Mouse (Mus musculus) olfactory bulb, adult 2 months (tissue): Measurements from ENCODE around the gene Edem2. TPM values are rescaled to one million over a fixed set of nuclear protein-coding genes. Genes with fewer than 3 reads are reported as not detected.

Source experiments
- H3K27ac ChIP-seq: fragments of 200-500 bp; 2 replicates; pipeline ENCODE4 v1.5.1; 2012; ENCODE audit warnings: low read depth, low read length; ENCODE audit not compliant: insufficient read depth
- H3K4me1 ChIP-seq: fragments of 200-500 bp; 2 replicates; pipeline ENCODE4 v1.6.1; 2012; ENCODE audit warnings: low read length; ENCODE audit not compliant: control insufficient read depth, insufficient read depth
- H3K4me3 ChIP-seq: fragments of 200-500 bp; 2 replicates; pipeline ENCODE4 v1.5.1; 2012; ENCODE audit warnings: mild to moderate bottlenecking, low read depth, low read length, moderate library complexity; ENCODE audit not compliant: insufficient read depth
- CTCF ChIP-seq: fragments of 200-500 bp; IDR thresholded peaks from 2 replicates; pipeline ENCODE4 v1.5.1; 2012; ENCODE audit warnings: low read depth, mild to moderate bottlenecking, low read length, moderate library complexity; ENCODE audit not compliant: insufficient read depth
- POLR2A ChIP-seq: fragments of 200-500 bp; IDR thresholded peaks from 2 replicates; pipeline ENCODE4 v1.6.1; 2012; ENCODE audit warnings: mild to moderate bottlenecking, low read depth, low read length, moderate library complexity; ENCODE audit not compliant: insufficient read depth
- WGBS: fragments of 180-500 bp; shearing (Covaris S2); methylation state at CpG from one replicate; pipeline ENCODE4 v1.1.7; 2018; 5-methylcytosine and 5-hydroxymethylcytosine counted together
- polyA plus RNA-seq: library from polyadenylated mRNA; stranded (reverse); fragments of >200 nt; gene quantifications from 2 replicates; pipeline ENCODE4 v1.2.4, GENCODE M21; 2012; ENCODE audit warnings: low replicate concordance; ENCODE audit not compliant: missing spikeins, insufficient read depth, insufficient read length

Gene Edem2
- polyA plus RNA-seq, 1 experiment = not detected

DNA sequence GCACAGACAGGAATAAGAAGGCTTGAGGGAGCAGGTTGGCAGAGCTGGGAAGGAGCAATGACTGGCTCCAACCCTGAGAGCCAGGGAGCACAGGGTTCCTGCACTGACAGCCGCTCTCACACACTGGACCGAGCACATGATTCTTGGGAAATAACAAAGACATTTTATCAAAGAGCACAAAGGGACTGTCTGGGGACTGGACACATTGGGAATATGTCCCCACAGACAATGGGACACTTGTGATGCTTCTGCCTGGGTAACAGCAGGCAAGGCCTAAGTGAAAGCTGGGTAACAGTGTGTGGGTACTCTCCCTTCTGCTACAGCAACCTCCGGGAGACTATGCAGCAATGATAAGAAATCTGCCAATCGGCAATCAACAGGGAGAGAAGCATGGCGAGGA is 66.9 kb downstream of the Edem2 start:
- WGBS = 86% methylated on average over 5 of the region's 5 CpGs

DNA sequence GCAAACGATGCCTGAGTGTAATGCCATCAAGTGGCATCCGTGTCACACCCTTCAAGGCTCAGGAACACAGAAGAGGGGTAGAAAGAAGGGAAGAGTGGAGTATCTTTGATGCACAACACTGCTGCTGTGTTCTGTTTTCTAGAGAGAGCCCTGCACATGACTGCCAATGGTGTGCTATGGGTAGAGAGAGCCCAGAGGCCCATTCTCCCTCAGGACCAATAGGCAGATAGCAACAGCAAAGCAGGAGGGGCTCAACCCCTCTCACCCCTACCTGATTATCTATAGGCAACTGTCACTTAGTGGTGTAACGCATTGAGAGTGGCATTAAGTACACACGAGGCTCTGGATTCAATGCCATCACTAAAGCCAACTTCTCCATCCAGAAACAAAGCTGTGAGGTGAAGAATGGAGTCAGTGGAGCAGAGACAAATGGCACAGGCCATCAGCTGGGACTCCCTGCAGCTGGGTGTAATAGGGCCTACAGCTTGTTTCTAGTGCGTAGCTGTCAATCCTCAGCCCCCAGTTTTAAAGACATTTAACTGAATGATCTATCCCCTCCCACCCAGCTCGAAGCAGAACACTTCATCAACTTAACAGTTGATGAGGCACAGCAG is 73.4 kb downstream of the Edem2 start:
- Histone ChIP-seq H3K4me1 (no peaks in the 10 kb centered on the region), H3K4me3 (no peak overlapping the region), H3K27ac (no peak overlapping the region)
- TF ChIP-seq CTCF = no peak
- TF ChIP-seq POLR2A = no peak
- 44% methylated on average over 6 of the region's 6 CpGs for WGBS

More for the DNA sequence above, 66.9 kb downstream of the Edem2 start:
- H3K4me3 ChIP-seq = no peak overlapping the region
- no peaks in the 10 kb centered on the region for H3K4me1 ChIP-seq
- TF ChIP-seq CTCF = no peak
- no peak for TF ChIP-seq POLR2A
- H3K27ac ChIP-seq = no peak overlapping the region

DNA sequence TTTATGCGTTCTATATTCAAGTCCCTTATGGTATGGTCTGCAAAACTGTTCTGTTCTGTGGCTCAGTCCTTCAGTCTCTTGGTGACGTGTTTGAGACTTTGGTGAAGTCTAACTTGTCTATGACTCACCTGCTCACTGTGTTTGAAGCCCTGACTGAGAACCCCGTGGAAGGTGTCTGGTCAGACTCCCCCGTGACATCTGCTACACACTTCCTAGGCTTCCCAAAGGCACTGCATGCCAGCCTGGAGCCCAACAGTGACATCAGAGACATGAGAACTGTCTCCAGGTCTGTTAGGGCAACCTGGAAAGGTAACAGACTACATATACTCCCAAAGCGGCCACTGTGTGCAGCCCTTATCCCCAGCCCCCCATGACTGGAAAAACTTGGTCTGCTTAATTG is 76.7 kb downstream of the Edem2 start:
- Histone ChIP-seq H3K27ac (no peak overlapping the region), H3K4me1 (no peaks in the 10 kb centered on the region), H3K4me3 (no peak overlapping the region)
- TF ChIP-seq POLR2A (no peak), CTCF (no peak)
- 95% methylated on average over 5 of the region's 5 CpGs for WGBS

Other genes starting within 250 kb of the Edem2 start
- gene Acss2, start 211.5 kb downstream of the Edem2 start, polyA plus RNA-seq = not detected in 2 replicates
- gene Ggt7, start 211.2 kb downstream of the Edem2 start, polyA plus RNA-seq = not detected in 2 replicates
- gene Gss, start 136.7 kb downstream of the Edem2 start, polyA plus RNA-seq = not detected in 2 replicates
- gene Myh7b, start 118.3 kb downstream of the Edem2 start, polyA plus RNA-seq = not detected in 2 replicates
- gene Trpc4ap, start 37.1 kb downstream of the Edem2 start, polyA plus RNA-seq = 364 TPM in 1 of 2 replicates, not detected in the other
- not detected in 2 replicates for gene Gm17581, start 6.4 kb upstream of the Edem2 start, polyA plus RNA-seq
- gene Procr, start 21.6 kb upstream of the Edem2 start, polyA plus RNA-seq = not detected in 2 replicates
- gene Mmp24, start 45.9 kb upstream of the Edem2 start, polyA plus RNA-seq = not detected in 2 replicates
- gene BC029722, start 90.0 kb upstream of the Edem2 start, polyA plus RNA-seq = not detected in 2 replicates
- not detected in 2 replicates for gene Eif6, start 97.5 kb upstream of the Edem2 start, polyA plus RNA-seq
- not detected in 2 replicates for gene Fam83c, start 105.4 kb upstream of the Edem2 start, polyA plus RNA-seq
- 136 TPM in 1 of 2 replicates, not detected in the other for gene Uqcc1, start 200.8 kb upstream of the Edem2 start, polyA plus RNA-seq
- gene Gm15557, start 211.3 kb upstream of the Edem2 start, polyA plus RNA-seq = not detected in 2 replicates
- not detected in 2 replicates for gene Gdf5, start 215.9 kb upstream of the Edem2 start, polyA plus RNA-seq
- not detected in 2 replicates for gene Cep250, start 227.0 kb upstream of the Edem2 start, polyA plus RNA-seq